Mouse (Mus musculus): Measurements from ENCODE around the gene Gnas. TPM values are rescaled to one million over a fixed set of nuclear protein-coding genes. Genes with fewer than 3 reads are reported as not detected.

Gnas gene
- polyA plus RNA-seq, 1 experiment from 2014 or later, result 1,043 TPM

DNA sequence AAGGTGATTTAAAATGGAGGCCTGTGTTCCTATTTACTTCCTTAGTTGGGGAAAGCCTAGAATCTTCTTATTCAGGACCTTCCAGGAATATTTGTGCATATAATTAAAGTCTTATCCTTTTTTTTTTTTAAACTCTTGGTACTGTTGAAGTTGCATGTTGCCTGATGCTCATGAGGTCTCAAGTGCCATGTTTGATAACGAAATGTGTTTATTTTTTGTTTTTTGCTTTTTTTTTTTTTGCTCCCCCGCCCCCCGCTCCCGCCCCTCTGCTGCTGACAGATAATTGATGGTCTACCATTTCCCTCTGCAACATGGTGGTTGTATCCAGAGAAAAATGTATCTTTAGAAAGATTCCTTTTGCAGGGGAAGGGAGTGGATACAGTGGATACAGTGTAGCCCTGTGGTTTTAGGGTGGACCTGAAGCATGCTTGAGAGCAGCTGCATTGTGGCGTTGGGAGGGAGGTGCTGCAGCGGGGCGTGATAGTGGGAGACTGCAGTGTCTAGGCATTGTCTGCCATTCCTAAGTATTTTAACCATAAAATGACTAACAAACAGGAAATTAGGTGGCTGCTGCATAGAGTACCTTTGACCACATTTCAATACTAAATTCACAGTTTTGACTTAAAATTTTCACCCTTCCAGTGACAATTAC is 49.2 kb downstream of the Gnas start:
- Histone ChIP-seq H3K36me3 (peaks cover 40% of the 10 kb centered on the region), H3K4me3 (0 out of 2 replicates have a peak overlapping the region, but pooled peaks have one; percentile 93), H3K9me3 (replicated peaks) (peaks cover 6% of the 10 kb centered on the region), H3K27ac (replicated peaks) (no peak overlapping the region), H3K4me1 (peaks cover 70% of the 10 kb centered on the region), H3K27me3 (ENCODE audit: low read depth, poor library complexity, severe bottlenecking) (no peaks in the 10 kb centered on the region)
- 72% methylated on average over 7 of the region's 7 CpGs for WGBS
- DNase-seq (ENCODE audit: low spot score), result no peak

GRCm38 (mm10) chr2:174334415-174334814 is 50.3 kb downstream of the Gnas start:
- H3K27me3 ChIP-seq (ENCODE audit: low read depth, poor library complexity, severe bottlenecking), result no peaks in the 10 kb centered on the region
- 87% methylated on average over 10 of the region's 10 CpGs for WGBS
- H3K4me3 ChIP-seq, result no peak overlapping the region
- DNase-seq (ENCODE audit: low spot score), result no peak
- peaks cover 43% of the 10 kb centered on the region for H3K36me3 ChIP-seq
- peaks cover 64% of the 10 kb centered on the region for H3K4me1 ChIP-seq
- H3K9me3 ChIP-seq (replicated peaks), result no peaks in the 10 kb centered on the region
- H3K27ac ChIP-seq (replicated peaks), result no peak overlapping the region

GRCm38 (mm10) chr2:174337275-174337674 is 53.2 kb downstream of the Gnas start:
- 92% methylated on average over 13 of the region's 13 CpGs for WGBS
- DNase-seq (ENCODE audit: low spot score), result no peak
- H3K9me3 ChIP-seq (replicated peaks), result no peaks in the 10 kb centered on the region
- no peak overlapping the region for H3K4me3 ChIP-seq
- no peaks in the 10 kb centered on the region for H3K27me3 ChIP-seq (ENCODE audit: low read depth, poor library complexity, severe bottlenecking)
- H3K27ac ChIP-seq (replicated peaks), result no peak overlapping the region
- H3K4me1 ChIP-seq, result peaks cover 73% of the 10 kb centered on the region
- H3K36me3 ChIP-seq, result peaks cover 72% of the 10 kb centered on the region

- peaks cover 87% of the 10 kb centered on the region for H3K36me3 ChIP-seq
These were observed 55.6 kb downstream of the Gnas start for GRCm38 (mm10) chr2:174339701-174340100.

GRCm38 (mm10) chr2:174340229-174340892 is 56.2 kb downstream of the Gnas start:
- WGBS, result 91% methylated on average over 3 of the region's 3 CpGs
- Histone ChIP-seq H3K4me3 (no peak overlapping the region), H3K36me3 (peaks cover 89% of the 10 kb centered on the region), H3K27me3 (ENCODE audit: low read depth, poor library complexity, severe bottlenecking) (no peaks in the 10 kb centered on the region), H3K4me1 (peaks cover 60% of the 10 kb centered on the region), H3K9me3 (replicated peaks) (no peaks in the 10 kb centered on the region; the same call in 1 of the 2 replicates), H3K27ac (replicated peaks) (no peak overlapping the region)
- no peak for DNase-seq (ENCODE audit: low spot score)

More at GRCm38 (mm10) chr2:174339701-174340100, 55.6 kb downstream of the Gnas start:
- no peak for DNase-seq (ENCODE audit: low spot score)
- Histone ChIP-seq H3K4me1 (peaks cover 66% of the 10 kb centered on the region), H3K27ac (replicated peaks) (no peak overlapping the region), H3K4me3 (no peak overlapping the region), H3K9me3 (replicated peaks) (no peaks in the 10 kb centered on the region), H3K27me3 (ENCODE audit: low read depth, poor library complexity, severe bottlenecking) (no peaks in the 10 kb centered on the region)
- 100% methylated on average over 1 of the region's 1 CpGs for WGBS

DNA sequence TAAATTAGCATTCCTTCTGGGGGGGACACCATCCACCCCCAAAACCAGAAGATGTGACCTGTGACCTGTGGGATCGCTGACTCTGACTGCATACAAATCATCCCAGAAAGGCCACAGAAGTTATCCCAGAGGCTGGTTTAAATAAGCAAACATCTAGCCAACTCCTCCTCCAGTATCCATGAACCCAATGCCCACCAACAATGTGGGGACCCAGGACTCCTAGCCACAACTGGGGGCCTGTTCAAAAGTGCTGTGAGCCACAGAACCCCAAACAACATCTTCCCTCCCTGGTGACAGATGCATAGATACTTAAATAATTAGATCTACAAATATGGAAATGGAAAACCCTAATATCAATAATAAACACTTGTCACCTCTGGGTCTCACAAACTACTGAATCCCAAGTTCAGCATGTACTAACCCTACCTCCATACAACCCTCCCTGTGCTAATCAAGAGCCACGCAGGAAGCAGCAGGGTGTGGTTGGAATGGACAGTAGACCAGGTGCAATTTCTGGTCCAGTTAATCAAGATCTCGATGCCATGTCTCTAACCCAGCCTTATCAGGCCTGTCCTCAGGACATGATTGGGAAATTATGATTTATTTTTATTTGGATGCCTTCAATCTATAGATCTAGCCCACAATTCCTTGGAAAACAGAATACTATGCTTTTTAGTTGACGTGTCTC is 56.9 kb downstream of the Gnas start:
- DNase-seq (ENCODE audit: low spot score), result no peak
- H3K27me3 ChIP-seq (ENCODE audit: low read depth, poor library complexity, severe bottlenecking), result no peaks in the 10 kb centered on the region
- 91% methylated on average over 4 of the region's 4 CpGs for WGBS
- H3K36me3 ChIP-seq, result peaks cover 95% of the 10 kb centered on the region
- no peaks in the 10 kb centered on the region; the same call in 1 of the 2 replicates for H3K9me3 ChIP-seq (replicated peaks)
- H3K27ac ChIP-seq (replicated peaks), result no peak overlapping the region
- peaks cover 56% of the 10 kb centered on the region for H3K4me1 ChIP-seq
- no peak overlapping the region for H3K4me3 ChIP-seq

GRCm38 (mm10) chr2:174342793-174343400 is 58.8 kb downstream of the Gnas start:
- 88% methylated on average over 8 of the region's 8 CpGs for WGBS
- H3K9me3 ChIP-seq (replicated peaks), result no peaks in the 10 kb centered on the region; the same call in 1 of the 2 replicates
- H3K4me3 ChIP-seq, result no peak overlapping the region
- peaks cover 48% of the 10 kb centered on the region for H3K4me1 ChIP-seq
- H3K36me3 ChIP-seq, result peaks cover 95% of the 10 kb centered on the region
- no peaks in the 10 kb centered on the region for H3K27me3 ChIP-seq (ENCODE audit: low read depth, poor library complexity, severe bottlenecking)
- DNase-seq (ENCODE audit: low spot score), result no peak
- no peak overlapping the region for H3K27ac ChIP-seq (replicated peaks)

- Histone ChIP-seq H3K27me3 (ENCODE audit: low read depth, poor library complexity, severe bottlenecking) (no peaks in the 10 kb centered on the region), H3K27ac (replicated peaks) (no peak overlapping the region), H3K36me3 (peaks cover 89% of the 10 kb centered on the region), H3K4me3 (no peak overlapping the region), H3K4me1 (peaks cover 45% of the 10 kb centered on the region), H3K9me3 (replicated peaks) (no peaks in the 10 kb centered on the region; the same call in 1 of the 2 replicates)
- WGBS, result 83% methylated on average over 1 of the region's 1 CpGs
- no peak for DNase-seq (ENCODE audit: low spot score)
These were observed 59.4 kb downstream of the Gnas start for GRCm38 (mm10) chr2:174343566-174343965.

- H3K9me3 ChIP-seq (replicated peaks), result no peaks in the 10 kb centered on the region; the same call in 1 of the 2 replicates
- H3K27me3 ChIP-seq (ENCODE audit: low read depth, poor library complexity, severe bottlenecking), result no peaks in the 10 kb centered on the region
- no peak overlapping the region for H3K4me3 ChIP-seq
- peaks cover 84% of the 10 kb centered on the region for H3K36me3 ChIP-seq
- no peak for DNase-seq (ENCODE audit: low spot score)
- no peak overlapping the region for H3K27ac ChIP-seq (replicated peaks)
- WGBS, result 67% methylated on average over 3 of the region's 3 CpGs
- H3K4me1 ChIP-seq, result peaks cover 41% of the 10 kb centered on the region
These were observed 60.0 kb downstream of the Gnas start for GRCm38 (mm10) chr2:174344003-174344655.

DNA sequence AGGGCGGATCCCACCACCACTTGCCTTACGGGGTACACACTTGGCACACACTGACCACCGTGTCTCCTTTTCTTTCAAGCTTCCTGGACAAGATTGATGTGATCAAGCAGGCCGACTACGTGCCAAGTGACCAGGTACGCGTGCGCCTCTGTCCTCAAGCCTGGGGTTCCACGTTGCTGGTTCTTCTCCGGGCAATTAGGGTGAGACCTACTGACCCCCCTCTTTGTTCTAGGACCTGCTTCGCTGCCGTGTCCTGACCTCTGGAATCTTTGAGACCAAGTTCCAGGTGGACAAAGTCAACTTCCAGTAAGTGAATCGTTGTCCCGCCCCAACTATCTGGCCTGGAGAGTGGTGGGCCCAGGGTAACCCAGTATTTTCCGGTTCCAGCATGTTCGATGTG is 60.9 kb downstream of the Gnas start:
- no peaks in the 10 kb centered on the region; the same call in 1 of the 2 replicates for H3K9me3 ChIP-seq (replicated peaks)
- H3K4me1 ChIP-seq, result peaks cover 34% of the 10 kb centered on the region
- DNase-seq (ENCODE audit: low spot score), result no peak
- 98% methylated on average over 16 of the region's 16 CpGs for WGBS
- H3K27ac ChIP-seq (replicated peaks), result no peak overlapping the region
- H3K36me3 ChIP-seq, result peaks cover 75% of the 10 kb centered on the region
- no peaks in the 10 kb centered on the region for H3K27me3 ChIP-seq (ENCODE audit: low read depth, poor library complexity, severe bottlenecking)
- no peak overlapping the region for H3K4me3 ChIP-seq

DNA sequence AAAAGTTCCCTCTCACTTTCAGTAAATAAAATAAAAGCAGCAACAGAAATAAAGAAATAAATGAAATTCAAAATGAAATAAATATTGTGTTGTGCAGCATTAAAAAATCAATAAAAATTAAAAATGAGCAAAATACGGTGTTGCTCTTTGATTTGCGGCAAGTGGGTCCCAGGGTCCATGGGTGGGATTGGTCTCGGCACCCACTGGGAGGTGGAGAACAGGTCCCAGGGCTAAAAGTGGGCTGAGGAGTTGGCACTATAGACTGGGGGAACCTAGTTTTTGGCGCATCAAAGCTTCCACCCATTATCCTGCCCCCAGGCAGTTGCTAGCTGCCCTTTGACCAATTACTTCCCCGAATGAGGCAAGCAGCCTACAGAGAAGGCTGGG is 62.5 kb downstream of the Gnas start, which contains the start of gene Gm20721:
TSS of gene Gm20721 (minus strand) at position 101 of the 387 bp plus-strand sequence.
- DNase-seq (ENCODE audit: low spot score), result no peak
- WGBS, result 94% methylated on average over 5 of the region's 5 CpGs
- no peak within 1 kb of the TSS for H3K27ac ChIP-seq (replicated peaks)
- peaks cover 21% of the 10 kb centered on the region for H3K4me1 ChIP-seq
- no peaks in the 10 kb centered on the region for H3K27me3 ChIP-seq (ENCODE audit: low read depth, poor library complexity, severe bottlenecking)
- no peaks in the 10 kb centered on the region; the same call in 1 of the 2 replicates for H3K9me3 ChIP-seq (replicated peaks)
- H3K4me3 ChIP-seq, result no peak within 1 kb of the TSS
- H3K36me3 ChIP-seq, result peaks cover 59% of the 10 kb centered on the region
